Mouse (Mus musculus) hindbrain, embryonic 11.5 days (tissue): ENCODE measurements around the gene Osgep. TPM values are rescaled to one million over a fixed set of nuclear protein-coding genes. Genes with fewer than 3 reads are reported as not detected.
"Not testable (repeated sequence)": the region's sequence is repeated elsewhere in the genome, so short reads cannot be mapped to it uniquely, and the experiment has no call there.

Source experiments
- ATAC-seq: fragments of 200-750 bp; cut with Nextera tagmentation; 2 replicates; pipeline ENCODE4 v1.8.0; 2017; ENCODE audit warnings: mild to moderate bottlenecking, moderate TSS enrichment, moderate library complexity; ENCODE audit not compliant: low FRiP score
- DNase-seq: peaks from one replicate; pipeline ENCODE4 v3.0.0-alpha.2; 2015; ENCODE audit warnings: low spot score
- H3K27ac ChIP-seq: fragments of 300-500 bp; sonication (generic); 2 replicates; pipeline ENCODE4 v1.5.1; 2014; ENCODE audit warnings: mild to moderate bottlenecking, low read depth, low read length
- H3K27me3 ChIP-seq: fragments of 300-500 bp; sonication (generic); 2 replicates; pipeline ENCODE4 v1.6.1; 2014; ENCODE audit warnings: mild to moderate bottlenecking, low read length, moderate library complexity, mixed read lengths; ENCODE audit not compliant: control insufficient read depth, insufficient read depth
- H3K36me3 ChIP-seq: fragments of 300-500 bp; sonication (generic); 2 replicates; pipeline ENCODE4 v1.6.1; 2014; ENCODE audit warnings: mild to moderate bottlenecking, low read length, moderate library complexity, mixed read lengths; ENCODE audit not compliant: control insufficient read depth, insufficient read depth
- H3K4me1 ChIP-seq: fragments of 300-500 bp; sonication (generic); replicated peaks from 2 replicates; pipeline ENCODE4 v1.6.1; 2014; ENCODE audit warnings: low read length, mixed read lengths; ENCODE audit not compliant: control insufficient read depth, insufficient read depth
- H3K4me2 ChIP-seq: fragments of 300-500 bp; sonication (generic); replicated peaks from 2 replicates; pipeline ENCODE4 v1.6.1; 2014; ENCODE audit warnings: mild to moderate bottlenecking, low read depth, low read length
- H3K4me3 ChIP-seq: fragments of 300-500 bp; sonication (generic); 2 replicates; pipeline ENCODE4 v1.5.1; 2014; ENCODE audit warnings: low read depth, low read length
- H3K9ac ChIP-seq: fragments of 300-500 bp; sonication (generic); 2 replicates; pipeline ENCODE4 v1.6.1; 2014; ENCODE audit warnings: low read depth, low read length
- H3K9me3 ChIP-seq: fragments of 300-500 bp; sonication (generic); 2 replicates; pipeline ENCODE4 v1.6.1; 2016; ENCODE audit warnings: low read length; ENCODE audit not compliant: control insufficient read depth
- WGBS: fragments of 180-500 bp; shearing (Covaris S2); extraction: QIAGEN DNeasy Blood & Tissue Kit; methylation state at CpG from one replicate; pipeline ENCODE4 v1.1.7; 2014; 5-methylcytosine and 5-hydroxymethylcytosine counted together
- polyA plus RNA-seq: library from polyadenylated mRNA; unstranded; fragments of >200 nt; fragmentation: Nextera tagmentation; extraction: Ambion mirVana; gene quantifications from 2 replicates; pipeline ENCODE4 v1.2.1, GENCODE M21; 2014

Osgep gene
- polyA plus RNA-seq, 1 experiment from 2014 or later: 146 TPM

DNA sequence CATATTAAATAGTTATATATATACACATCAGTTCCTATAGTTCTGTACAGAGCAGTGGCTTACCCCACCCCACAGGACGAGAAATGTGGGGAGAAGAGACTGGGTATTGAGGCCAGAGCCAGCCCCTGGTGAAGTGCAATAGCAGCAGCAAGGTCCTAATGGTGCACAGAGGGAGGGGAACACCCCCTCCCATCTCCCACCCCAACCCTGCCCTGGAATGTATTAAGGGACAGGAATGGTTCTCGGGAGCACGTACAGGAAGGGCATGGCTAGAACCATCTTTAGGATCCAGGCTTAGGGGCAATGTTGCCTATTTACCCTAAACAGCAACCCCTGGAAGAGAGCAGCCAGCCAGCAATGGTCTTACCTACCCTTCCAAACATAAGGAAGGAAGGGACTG, 2.7 kb upstream of the Osgep start:
- H3K27ac ChIP-seq: no peak overlapping the region
- H3K9me3 ChIP-seq: no peaks in the 10 kb centered on the region
- no peaks in the 10 kb centered on the region; the same call in 1 of the 2 replicates for H3K4me1 ChIP-seq
- 64% methylated on average over 3 of the region's 3 CpGs for WGBS
- DNase-seq (no peak), ATAC-seq (no peak)
- H3K4me3 ChIP-seq: no peak overlapping the region
- no peak overlapping the region for H3K4me2 ChIP-seq
- H3K36me3 ChIP-seq: peaks cover 6% of the 10 kb centered on the region; the same call in 1 of the 2 replicates
- H3K27me3 ChIP-seq: no peaks in the 10 kb centered on the region
- H3K9ac ChIP-seq: no peak overlapping the region

- ATAC-seq (0 out of 2 replicates have a peak, but pooled peaks have one; percentile 2), DNase-seq (no peak)
- Histone ChIP-seq H3K27ac (peak overlapping the region; percentile 80), H3K36me3 (peaks cover 6% of the 10 kb centered on the region; the same call in 1 of the 2 replicates), H3K9ac (peak overlapping the region; percentile 88), H3K27me3 (no peaks in the 10 kb centered on the region), H3K9me3 (no peaks in the 10 kb centered on the region), H3K4me1 (no peaks in the 10 kb centered on the region; the same call in 1 of the 2 replicates), H3K4me2 (peak overlapping the region; percentile 51), H3K4me3 (peak overlapping the region; percentile 82)
- WGBS: 2% methylated on average over 38 of the region's 38 CpGs
Observed at GRCm38 (mm10) chr14:50925111-50925920, 623 bp upstream of the Osgep start.

DNA sequence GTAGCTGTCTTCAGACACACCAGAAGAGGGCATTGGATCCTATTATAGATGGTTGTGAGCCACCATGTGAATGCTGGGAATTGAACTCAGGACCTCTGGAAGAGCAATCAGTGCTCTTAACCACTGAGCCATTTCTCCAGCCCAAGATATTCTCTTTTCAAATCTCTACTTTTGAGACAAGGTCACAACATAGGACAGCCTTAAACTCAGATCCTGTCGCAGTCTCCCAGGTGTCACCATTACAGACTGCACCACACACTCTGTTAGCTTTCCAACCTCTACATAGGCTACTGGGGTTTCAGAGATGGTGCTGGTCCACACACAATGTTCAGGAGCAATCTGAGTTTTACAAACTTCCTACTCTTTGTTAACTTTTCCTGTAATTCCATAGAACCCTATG, 1.3 kb downstream of the Osgep start:
- DNase-seq, H3K36me3 ChIP-seq, ATAC-seq: not testable (repeated sequence)

DNA sequence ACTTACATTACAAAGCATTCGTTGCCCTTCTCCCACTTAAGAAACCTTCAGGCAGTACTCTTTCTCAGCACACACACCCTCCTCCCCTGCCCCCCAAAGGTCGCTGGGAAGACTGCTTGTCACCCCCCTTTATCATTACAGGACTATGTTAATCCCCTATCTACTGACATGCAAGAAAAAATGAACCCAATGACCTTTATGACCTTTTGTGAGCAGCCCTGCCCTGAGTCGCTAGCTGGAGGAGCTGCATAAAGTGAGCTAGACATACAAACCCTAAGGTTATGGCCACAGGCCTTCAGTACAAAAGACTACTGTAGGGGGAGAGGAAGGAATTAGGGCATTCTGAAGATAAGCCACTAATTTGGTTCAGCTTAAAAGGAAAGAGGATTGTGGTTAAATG, 13.3 kb downstream of the Osgep start:
- H3K27me3 ChIP-seq: no peaks in the 10 kb centered on the region
- no peak overlapping the region for H3K9ac ChIP-seq
- H3K36me3 ChIP-seq: peaks cover 2% of the 10 kb centered on the region; the same call in 1 of the 2 replicates
- no peak overlapping the region for H3K27ac ChIP-seq
- H3K4me1 ChIP-seq: no peaks in the 10 kb centered on the region
- DNase-seq (no peak), ATAC-seq (no peak)
- no peaks in the 10 kb centered on the region for H3K9me3 ChIP-seq
- H3K4me3 ChIP-seq: no peak overlapping the region
- H3K4me2 ChIP-seq: no peak overlapping the region
- 65% methylated on average over 3 of the region's 3 CpGs for WGBS

More for the DNA sequence above, 1.3 kb downstream of the Osgep start:
- not testable (repeated sequence) for H3K9me3 ChIP-seq, H3K27ac ChIP-seq, H3K9ac ChIP-seq, H3K27me3 ChIP-seq, H3K4me1 ChIP-seq
- peak overlapping the region; percentile 82; the same call in 1 of the 2 replicates for H3K4me3 ChIP-seq
- H3K4me2 ChIP-seq: peak overlapping the region; percentile 59
- 95% methylated on average over 1 of the region's 1 CpGs for WGBS

DNA sequence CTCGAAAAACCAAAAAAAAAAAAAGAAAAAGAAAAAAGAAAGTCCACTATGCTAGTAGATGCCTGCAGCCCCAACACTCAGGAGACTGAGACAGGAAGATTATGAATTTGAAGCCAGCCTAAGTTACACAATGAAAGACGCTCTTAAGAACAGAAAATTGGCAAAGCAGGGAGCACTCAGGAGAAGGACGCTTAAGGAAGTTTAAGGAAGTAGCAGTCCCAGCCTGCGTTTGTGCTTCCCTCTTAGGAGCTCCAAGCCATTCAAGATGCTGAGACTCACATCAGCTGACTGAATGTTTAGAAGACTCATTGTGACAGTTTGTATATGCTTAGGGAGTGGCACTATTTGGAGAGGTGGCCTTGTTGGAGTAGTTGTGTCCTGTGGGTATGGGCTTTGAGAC, 16.6 kb downstream of the Osgep start:
- no peak overlapping the region for H3K9ac ChIP-seq
- no peaks in the 10 kb centered on the region; the same call in 1 of the 2 replicates for H3K4me1 ChIP-seq
- H3K27ac ChIP-seq: no peak overlapping the region

GRCm38 (mm10) chr14:50905327-50905726, 19.4 kb downstream of the Osgep start:
- not testable (repeated sequence) for H3K9me3 ChIP-seq, H3K36me3 ChIP-seq, H3K27ac ChIP-seq, H3K4me1 ChIP-seq, H3K4me2 ChIP-seq, ATAC-seq, H3K4me3 ChIP-seq, H3K9ac ChIP-seq, DNase-seq, H3K27me3 ChIP-seq

More for the DNA sequence above, 16.6 kb downstream of the Osgep start:
- DNase-seq: no peak
- Histone ChIP-seq H3K4me2 (no peak overlapping the region), H3K4me3 (no peak overlapping the region), H3K36me3 (no peaks in the 10 kb centered on the region), H3K27me3 (no peaks in the 10 kb centered on the region), H3K9me3 (no peaks in the 10 kb centered on the region)
- no peak for ATAC-seq
- 79% methylated on average over 4 of the region's 4 CpGs for WGBS

DNA sequence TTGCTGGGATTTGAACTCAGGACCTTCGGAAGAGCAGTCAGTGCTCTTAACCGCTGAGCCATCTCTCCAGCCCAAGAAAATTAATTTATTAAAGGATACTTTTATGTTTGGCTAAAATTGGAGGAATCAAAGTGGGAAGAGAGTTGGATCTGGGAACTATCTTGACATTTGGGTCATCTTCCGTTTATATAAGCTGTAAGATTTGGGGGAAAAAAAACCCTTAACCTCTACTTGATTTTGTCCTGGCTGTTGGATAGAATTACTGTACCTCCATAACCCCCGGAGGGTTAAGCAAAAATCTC, 19.9 kb downstream of the Osgep start:
- H3K4me2 ChIP-seq: no peak overlapping the region
- H3K27me3 ChIP-seq: no peaks in the 10 kb centered on the region
- no peak overlapping the region for H3K27ac ChIP-seq
- DNase-seq (no peak), ATAC-seq (no peak)
- no peaks in the 10 kb centered on the region for H3K36me3 ChIP-seq
- H3K4me1 ChIP-seq: no peaks in the 10 kb centered on the region; the same call in 1 of the 2 replicates
- no peak overlapping the region for H3K4me3 ChIP-seq
- WGBS: 87% methylated on average over 4 of the region's 4 CpGs
- H3K9me3 ChIP-seq: no peaks in the 10 kb centered on the region
- no peak overlapping the region for H3K9ac ChIP-seq

DNA sequence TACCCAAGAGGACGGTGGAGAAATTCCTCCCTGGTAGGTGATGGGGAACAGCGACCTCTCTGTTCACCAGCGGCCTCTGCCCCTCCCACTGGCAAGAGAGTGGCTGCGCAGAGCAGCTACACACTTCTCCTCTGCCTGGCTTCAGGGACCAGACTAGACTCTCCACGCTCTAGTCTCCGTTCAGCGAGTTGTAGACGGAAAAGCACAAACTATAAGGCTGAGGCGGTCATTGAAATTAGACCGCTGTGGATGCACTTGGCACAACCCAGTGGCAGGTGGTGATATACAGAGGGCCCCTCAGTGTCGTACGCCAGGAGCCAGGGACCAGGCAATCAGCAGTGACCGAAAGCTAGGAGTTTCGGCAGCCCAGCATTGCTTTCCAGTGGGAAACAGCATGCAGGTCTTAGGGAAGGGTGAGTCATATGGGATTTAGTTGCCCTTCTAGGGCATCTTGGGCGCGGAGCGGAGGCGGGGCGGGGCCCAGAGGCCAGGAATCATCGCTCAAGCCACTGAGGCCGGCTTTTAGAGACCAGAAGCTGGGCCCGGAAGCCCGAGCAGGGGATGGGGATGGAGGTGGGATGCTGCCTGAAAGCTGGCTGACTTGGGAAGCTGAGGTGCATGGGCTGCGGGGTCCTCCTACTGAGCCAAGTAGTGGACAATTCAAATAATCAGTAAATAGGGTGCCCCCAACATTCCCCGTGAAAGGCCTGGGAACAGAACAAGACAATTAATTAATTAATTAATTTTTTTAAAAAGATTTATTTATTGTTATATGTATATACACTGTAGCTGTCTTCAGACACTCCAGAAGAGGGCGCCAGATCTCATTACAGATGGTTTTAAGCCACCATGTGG, 20.5 kb downstream of the Osgep start:
- no peaks in the 10 kb centered on the region for H3K9me3 ChIP-seq
- no peaks in the 10 kb centered on the region for H3K27me3 ChIP-seq
- ATAC-seq (peak; percentile 86), DNase-seq (peak; percentile 70)
- peak overlapping the region; percentile 37 for H3K4me3 ChIP-seq
- 5% methylated on average over 26 of the region's 26 CpGs for WGBS
- no peaks in the 10 kb centered on the region for H3K36me3 ChIP-seq
- no peaks in the 10 kb centered on the region; the same call in 1 of the 2 replicates for H3K4me1 ChIP-seq
- H3K9ac ChIP-seq: peak overlapping the region; percentile 63
- no peak overlapping the region for H3K27ac ChIP-seq
- peak overlapping the region; percentile 56 for H3K4me2 ChIP-seq
